8 mouse cellular contexts compared by ENCODE assay signal in the genomic region with DNA sequence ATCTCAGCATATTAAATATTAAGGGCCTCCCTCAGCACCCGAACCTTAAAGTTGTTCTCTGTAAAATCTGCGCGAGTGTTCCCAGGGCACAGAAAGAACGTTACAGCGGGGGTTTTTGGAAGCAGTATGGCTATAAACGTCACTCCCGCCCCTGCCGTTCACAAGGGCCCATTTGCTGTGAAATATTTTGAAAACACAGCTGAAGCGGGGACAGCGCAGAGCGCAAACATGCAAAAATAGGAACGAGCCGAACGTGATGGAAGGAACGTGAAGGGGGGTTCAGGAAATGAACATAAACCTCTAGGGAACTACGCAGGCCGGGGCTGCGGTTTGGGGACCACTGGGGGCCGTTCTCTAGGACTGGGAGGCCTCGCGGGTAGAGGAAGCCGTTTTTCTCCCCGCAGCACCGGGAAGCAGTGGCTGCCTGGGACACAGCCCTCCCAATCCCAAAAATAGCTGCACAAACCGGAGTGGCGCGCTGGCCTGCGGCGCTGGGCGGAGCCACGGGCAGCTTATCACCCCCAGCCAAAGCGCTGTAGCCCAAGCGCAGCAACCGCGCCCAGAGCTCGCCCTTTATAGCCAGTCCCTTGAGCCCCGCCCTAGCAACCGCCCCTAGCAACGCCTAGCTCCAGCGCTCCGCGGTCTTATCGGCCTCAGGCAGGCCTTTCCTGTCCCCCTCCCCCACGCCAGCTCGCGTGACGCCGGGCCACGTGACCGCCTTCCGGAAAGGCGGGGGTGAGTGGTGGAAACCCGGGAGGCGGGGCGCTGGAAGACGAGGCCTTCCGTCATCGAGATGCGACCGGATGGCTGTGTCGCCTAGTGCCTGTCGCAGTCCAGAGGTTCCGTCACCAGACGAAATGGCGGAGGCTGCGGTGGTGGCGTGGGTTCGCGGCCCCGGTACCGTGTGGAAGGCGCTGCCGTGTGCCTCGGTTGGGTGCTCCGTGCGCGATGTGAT. TPM values are rescaled to one million over a fixed set of nuclear protein-coding genes. Genes with fewer than 3 reads are reported as not detected.
DNase-seq lines count a peak whose midpoint lies in the region; ATAC-seq and TF ChIP-seq lines count a peak whose summit lies in the region.

Gene Sde2, plus strand, starts transcription at position 812 of the 955 bp plus-strand sequence.

- ATAC-seq in embryonic facial prominence, embryonic 15.5 days (ENCODE audit: insufficient number of reproducible peaks, low FRiP score, low TSS enrichment, low read depth): peak; percentile 98
- peak; percentile 97 for ATAC-seq in limb, embryonic 14.5 days (ENCODE audit: low FRiP score, low read depth)
- ATAC-seq in midbrain, postnatal 0 days (ENCODE audit: low FRiP score): peak; percentile 94

- peak within 1 kb of the TSS; percentile 69 for H3K4me2 ChIP-seq in embryonic facial prominence, embryonic 15.5 days (replicated peaks)
- peak within 1 kb of the TSS; percentile 72 for H3K4me2 ChIP-seq in limb, embryonic 14.5 days (replicated peaks; ENCODE audit: low read depth, low read length, severe bottlenecking)
- H3K4me2 ChIP-seq in midbrain, postnatal 0 days (ENCODE audit: low read depth, low read length, poor library complexity, severe bottlenecking): peak within 1 kb of the TSS; percentile 72

- TF ChIP-seq CTCF in bone marrow, adult 2 months (IDR thresholded peaks at IDR 0.05; ENCODE audit: control insufficient read depth, insufficient read depth, low read length): no peak
- no peak for TF ChIP-seq CTCF in midbrain, postnatal 0 days (IDR thresholded peaks at IDR 0.05)

- peak; percentile 100 for DNase-seq in 416B (ENCODE audit: low read depth)
- DNase-seq in heart, adult 8-10 months (ENCODE audit: low spot score): peak; percentile 100
- peak; percentile 100 for DNase-seq in kidney, adult 9 months
- peak; percentile 100 for DNase-seq in limb, embryonic 14.5 days (ENCODE audit: low spot score)
- peak; percentile 100 for DNase-seq in midbrain, postnatal 0 days (ENCODE audit: low spot score)
- DNase-seq in spleen, postnatal 14 days (ENCODE audit: low spot score in 2 of 2): peak; percentile 100

- TF ChIP-seq POLR2A in bone marrow, adult 2 months (IDR thresholded peaks at IDR 0.05; ENCODE audit: borderline replicate concordance, control insufficient read depth, low read depth, low read length): peak; percentile 100
- TF ChIP-seq POLR2A in limb, embryonic 14.5 days (IDR thresholded peaks at IDR 0.05; ENCODE audit: borderline replicate concordance, extremely low read depth, insufficient read depth, insufficient read length): peak; percentile 97

- WGBS in bone marrow, adult 2 months: under 1% methylated on average over 77 of the region's 77 CpGs
- WGBS in embryonic facial prominence, embryonic 15.5 days: under 1% methylated on average over 77 of the region's 77 CpGs
- WGBS in limb, embryonic 14.5 days: 1% methylated on average over 72 of the region's 77 CpGs
- WGBS in midbrain, postnatal 0 days: under 1% methylated on average over 77 of the region's 77 CpGs

- H3K9me3 ChIP-seq in embryonic facial prominence, embryonic 15.5 days (replicated peaks): no peaks in the 10 kb centered on the region
- H3K9me3 ChIP-seq in limb, embryonic 14.5 days (ENCODE audit: control insufficient read depth, low read length): no peaks in the 10 kb centered on the region
- H3K9me3 ChIP-seq in midbrain, postnatal 0 days (ENCODE audit: low read length): no peaks in the 10 kb centered on the region

- H3K4me3 ChIP-seq in bone marrow, adult 2 months (replicated peaks; ENCODE audit: control insufficient read depth, low read depth, low read length): peak within 1 kb of the TSS; percentile 97
- H3K4me3 ChIP-seq in embryonic facial prominence, embryonic 15.5 days (replicated peaks): peak within 1 kb of the TSS; percentile 87
- peak within 1 kb of the TSS; percentile 80 for H3K4me3 ChIP-seq in limb, embryonic 14.5 days (replicated peaks; ENCODE audit: low read length)
- H3K4me3 ChIP-seq in midbrain, postnatal 0 days (ENCODE audit: low read depth, low read length): peak within 1 kb of the TSS; percentile 71

- peak within 1 kb of the TSS; percentile 89 for H3K9ac ChIP-seq in embryonic facial prominence, embryonic 15.5 days
- H3K9ac ChIP-seq in limb, embryonic 14.5 days (ENCODE audit: low read depth, low read length, severe bottlenecking): peak within 1 kb of the TSS; percentile 84
- H3K9ac ChIP-seq in midbrain, postnatal 0 days (replicated peaks; ENCODE audit: low read length, poor library complexity, severe bottlenecking): peak within 1 kb of the TSS; percentile 81

- no peaks in the 10 kb centered on the region for H3K27me3 ChIP-seq in embryonic facial prominence, embryonic 15.5 days
- no peaks in the 10 kb centered on the region for H3K27me3 ChIP-seq in limb, embryonic 14.5 days (ENCODE audit: control insufficient read depth, insufficient read depth, low read length)
- no peaks in the 10 kb centered on the region for H3K27me3 ChIP-seq in midbrain, postnatal 0 days (ENCODE audit: insufficient read depth, low read length)

- H3K27ac ChIP-seq in bone marrow, adult 2 months (ENCODE audit: control insufficient read depth, insufficient read depth, low read depth, low read length, poor library complexity): peak within 1 kb of the TSS; percentile 99
- H3K27ac ChIP-seq in embryonic facial prominence, embryonic 15.5 days (replicated peaks): peak within 1 kb of the TSS; percentile 100
- H3K27ac ChIP-seq in limb, embryonic 14.5 days (replicated peaks; ENCODE audit: low read depth, low read length): peak within 1 kb of the TSS; percentile 99
- peak within 1 kb of the TSS; percentile 97 for H3K27ac ChIP-seq in midbrain, postnatal 0 days (ENCODE audit: low read depth, low read length)

- H3K36me3 ChIP-seq in embryonic facial prominence, embryonic 15.5 days: peaks cover 9% of the 10 kb centered on the region; the same call in 1 of the 2 replicates
- peaks cover 3% of the 10 kb centered on the region for H3K36me3 ChIP-seq in limb, embryonic 14.5 days (ENCODE audit: control insufficient read depth, insufficient read depth, low read length)
- no peaks in the 10 kb centered on the region for H3K36me3 ChIP-seq in midbrain, postnatal 0 days (ENCODE audit: insufficient read depth, low read length)

- no peaks in the 10 kb centered on the region; the same call in 1 of the 2 replicates for H3K4me1 ChIP-seq in bone marrow, adult 2 months (ENCODE audit: control insufficient read depth, insufficient read depth, low read length)
- peaks cover 42% of the 10 kb centered on the region for H3K4me1 ChIP-seq in embryonic facial prominence, embryonic 15.5 days
- peaks cover 26% of the 10 kb centered on the region for H3K4me1 ChIP-seq in limb, embryonic 14.5 days (ENCODE audit: control insufficient read depth, insufficient read depth, low read length)
- H3K4me1 ChIP-seq in midbrain, postnatal 0 days (ENCODE audit: insufficient read depth, low read length): peaks cover 12% of the 10 kb centered on the region

RNA-seq across cellular contexts. Expression of gene Sde2, which starts in this region (rescaled TPM):
- polyA plus RNA-seq in bone marrow, adult 2 months (2011; ENCODE audit: insufficient read depth, insufficient read length, low replicate concordance, missing spikeins): 13.9 and 24.7 TPM in 2 replicates
- 37.5 and 38.9 TPM in 2 replicates for polyA plus RNA-seq in embryonic facial prominence, embryonic 15.5 days (2015; fragmentation: Nextera tagmentation; extraction: Ambion mirVana)
- 10 to 100 TPM; 10.1 to 12.9 (median 11.0) TPM for total RNA-seq in heart, adult 8-10 months (2022)
- 24.6 and 29.8 TPM in 2 replicates for polyA plus RNA-seq in limb, embryonic 14.5 days (2012; rRNA removed)
- 30.9 and 33.0 TPM in 2 replicates for polyA plus RNA-seq in limb, embryonic 14.5 days (2014; fragmentation: Nextera tagmentation; extraction: Ambion mirVana)
- 12.8 and 15.3 TPM in 2 replicates for total RNA-seq in midbrain, postnatal 0 days (2014; rRNA removed)
- polyA plus RNA-seq in midbrain, postnatal 0 days (2015; fragmentation: Nextera tagmentation; extraction: Ambion mirVana): 20.7 and 24.2 TPM in 2 replicates

Comparison
In these comparisons a context has a peak if more than half of its experiments do, and no peak if none do; other contexts are left out.
1. Peak in every context shown above with its lines: DNase-seq, ATAC-seq, H3K4me3 ChIP-seq and H3K27ac ChIP-seq.